Mouse (Mus musculus) embryonic facial prominence, embryonic 11.5 days (tissue): ENCODE measurements around the gene D7Ertd443e. TPM values are rescaled to one million over a fixed set of nuclear protein-coding genes. Genes with fewer than 3 reads are reported as not detected.

ENCODE experiments used
- ATAC-seq: fragments of 200-750 bp; cut with Nextera tagmentation; replicated peaks from 2 replicates; pipeline ENCODE4 v1.8.0; 2017; ENCODE audit warnings: low read depth; ENCODE audit not compliant: insufficient number of reproducible peaks, low FRiP score, low TSS enrichment
- DNase-seq: peaks from one replicate; pipeline ENCODE4 v3.0.0-alpha.2; 2015; ENCODE audit warnings: low spot score
- H3K27ac ChIP-seq: fragments of 300-500 bp; sonication (generic); replicated peaks from 2 replicates; pipeline ENCODE4 v1.5.1; 2014; ENCODE audit warnings: mild to moderate bottlenecking, low read depth, low read length, control low read depth
- H3K27me3 ChIP-seq: fragments of 300-500 bp; sonication (generic); 2 replicates; pipeline ENCODE4 v1.6.1; 2014; ENCODE audit warnings: mild to moderate bottlenecking, low read length, moderate library complexity, mixed read lengths; ENCODE audit not compliant: control insufficient read depth, insufficient read depth
- H3K36me3 ChIP-seq: fragments of 300-500 bp; sonication (generic); replicated peaks from 2 replicates; pipeline ENCODE4 v1.6.1; 2014; ENCODE audit warnings: low read depth, mild to moderate bottlenecking, low read length, moderate library complexity, mixed read lengths; ENCODE audit not compliant: control insufficient read depth, insufficient read depth
- H3K4me1 ChIP-seq: fragments of 300-500 bp; sonication (generic); 2 replicates; pipeline ENCODE4 v1.6.1; 2014; ENCODE audit warnings: low read length, mixed read lengths; ENCODE audit not compliant: control insufficient read depth, insufficient read depth
- H3K4me2 ChIP-seq: fragments of 300-500 bp; sonication (generic); 2 replicates; pipeline ENCODE4 v1.6.1; 2014; ENCODE audit warnings: low read depth, mild to moderate bottlenecking, control low read depth, low read length, moderate library complexity
- H3K4me3 ChIP-seq: fragments of 300-500 bp; sonication (generic); 2 replicates; pipeline ENCODE4 v1.5.1; 2014; ENCODE audit warnings: low read depth, low read length, control low read depth
- H3K9ac ChIP-seq: fragments of 300-500 bp; sonication (generic); replicated peaks from 2 replicates; pipeline ENCODE4 v1.6.1; 2014; ENCODE audit warnings: mild to moderate bottlenecking, control low read depth, low read length
- H3K9me3 ChIP-seq: fragments of 300-500 bp; sonication (generic); replicated peaks from 2 replicates; pipeline ENCODE4 v1.6.1; 2016; ENCODE audit warnings: mild to moderate bottlenecking, low read length, inconsistent platforms, mixed read lengths; ENCODE audit not compliant: control insufficient read depth
- WGBS: fragments of 180-500 bp; shearing (Covaris S2); extraction: QIAGEN DNeasy Blood & Tissue Kit; methylation state at CpG from one replicate; pipeline ENCODE4 v1.1.7; 2014; 5-methylcytosine and 5-hydroxymethylcytosine counted together
- polyA plus RNA-seq: library from polyadenylated mRNA; unstranded; fragments of >200 nt; fragmentation: Nextera tagmentation; extraction: Ambion mirVana; gene quantifications from 2 replicates; pipeline ENCODE4 v1.2.1, GENCODE M21; 2014

D7Ertd443e gene
- polyA plus RNA-seq, 1 experiment from 2014 or later, result 0.07 TPM

DNA sequence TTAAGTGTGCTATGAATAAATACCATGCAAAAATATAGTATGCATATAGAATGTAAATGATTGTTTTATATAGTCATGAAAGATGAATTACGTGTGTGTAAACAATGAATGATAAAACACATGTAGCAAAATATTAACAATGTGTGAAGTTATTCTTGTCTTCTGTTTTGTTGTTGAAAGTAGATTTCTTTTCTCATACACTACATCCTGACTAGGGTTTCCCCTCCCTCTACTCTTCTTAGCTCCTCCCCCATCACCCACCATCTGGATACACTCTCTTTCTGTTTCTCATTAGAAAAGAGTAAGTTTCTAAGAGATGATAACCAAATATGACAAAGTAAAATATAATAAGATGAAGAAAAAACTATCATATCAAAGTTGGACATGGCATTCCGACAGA is 137.4 kb downstream of the D7Ertd443e start:
- ATAC-seq, result no peak
- Histone ChIP-seq H3K4me2 (no peak overlapping the region), H3K27me3 (no peaks in the 10 kb centered on the region), H3K36me3 (no peaks in the 10 kb centered on the region), H3K9ac (no peak overlapping the region), H3K4me1 (no peaks in the 10 kb centered on the region), H3K27ac (no peak overlapping the region), H3K4me3 (no peak overlapping the region), H3K9me3 (no peaks in the 10 kb centered on the region)
- 83% methylated on average over 2 of the region's 2 CpGs for WGBS
- no peak for DNase-seq

DNA sequence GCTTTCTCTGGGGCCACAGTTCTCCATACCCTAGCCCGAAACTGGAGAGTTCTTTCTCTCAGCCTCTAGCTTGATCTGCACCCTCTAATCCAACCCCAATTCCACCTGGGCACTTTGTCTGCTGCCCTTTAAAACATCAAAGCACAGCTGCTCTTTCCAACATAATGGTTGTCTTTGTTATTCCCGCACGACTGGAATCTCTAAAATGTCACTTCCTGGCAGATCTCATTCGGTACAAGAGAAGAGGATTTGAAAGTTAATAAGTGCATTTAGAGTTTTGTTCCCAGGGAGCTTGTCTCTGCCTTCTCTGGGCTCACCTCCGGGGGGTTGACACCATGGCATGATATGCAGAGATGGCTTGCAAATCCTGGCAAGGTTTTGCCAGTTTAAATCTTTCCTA is 138.8 kb downstream of the D7Ertd443e start:
- 26% methylated on average over 5 of the region's 5 CpGs for WGBS
- DNase-seq (peak; percentile 9), ATAC-seq (no peak)
- Histone ChIP-seq H3K4me1 (no peaks in the 10 kb centered on the region), H3K27me3 (no peaks in the 10 kb centered on the region), H3K4me2 (no peak overlapping the region), H3K9me3 (no peaks in the 10 kb centered on the region), H3K4me3 (no peak overlapping the region), H3K27ac (no peak overlapping the region), H3K9ac (no peak overlapping the region), H3K36me3 (no peaks in the 10 kb centered on the region)

GRCm38 (mm10) chr7:134242773-134243172 is 142.7 kb downstream of the D7Ertd443e start:
- 63% methylated on average over 1 of the region's 1 CpGs for WGBS

GRCm38 (mm10) chr7:134241212-134241611 is 144.2 kb downstream of the D7Ertd443e start:
- Histone ChIP-seq H3K4me2 (no peak overlapping the region), H3K27me3 (no peaks in the 10 kb centered on the region), H3K4me3 (no peak overlapping the region), H3K36me3 (no peaks in the 10 kb centered on the region), H3K4me1 (no peaks in the 10 kb centered on the region), H3K9me3 (no peaks in the 10 kb centered on the region), H3K27ac (no peak overlapping the region), H3K9ac (no peak overlapping the region)
- WGBS, result 83% methylated on average over 4 of the region's 4 CpGs
- ATAC-seq (no peak), DNase-seq (no peak)

More at GRCm38 (mm10) chr7:134242773-134243172, 142.7 kb downstream of the D7Ertd443e start:
- ATAC-seq (no peak), DNase-seq (no peak)
- Histone ChIP-seq H3K36me3 (no peaks in the 10 kb centered on the region), H3K4me3 (no peak overlapping the region), H3K27ac (no peak overlapping the region), H3K4me2 (no peak overlapping the region), H3K27me3 (no peaks in the 10 kb centered on the region), H3K9me3 (no peaks in the 10 kb centered on the region), H3K4me1 (no peaks in the 10 kb centered on the region), H3K9ac (no peak overlapping the region)

GRCm38 (mm10) chr7:134240579-134240978 is 144.9 kb downstream of the D7Ertd443e start:
- Histone ChIP-seq H3K9ac (no peak overlapping the region), H3K27ac (no peak overlapping the region), H3K27me3 (no peaks in the 10 kb centered on the region), H3K9me3 (no peaks in the 10 kb centered on the region), H3K36me3 (no peaks in the 10 kb centered on the region), H3K4me2 (no peak overlapping the region), H3K4me3 (no peak overlapping the region), H3K4me1 (no peaks in the 10 kb centered on the region)
- 78% methylated on average over 1 of the region's 1 CpGs for WGBS
- ATAC-seq, result no peak
- DNase-seq, result no peak

- DNase-seq (no peak), ATAC-seq (no peak)
- Histone ChIP-seq H3K4me3 (no peak overlapping the region), H3K36me3 (no peaks in the 10 kb centered on the region), H3K9me3 (no peaks in the 10 kb centered on the region), H3K4me2 (no peak overlapping the region), H3K27ac (no peak overlapping the region), H3K4me1 (no peaks in the 10 kb centered on the region), H3K9ac (no peak overlapping the region), H3K27me3 (no peaks in the 10 kb centered on the region)
- 93% methylated on average over 3 of the region's 3 CpGs for WGBS
Measured at GRCm38 (mm10) chr7:134238863-134239262, 146.6 kb downstream of the D7Ertd443e start.

- Histone ChIP-seq H3K4me1 (no peaks in the 10 kb centered on the region), H3K9me3 (no peaks in the 10 kb centered on the region)
- DNase-seq, result no peak
Measured at GRCm38 (mm10) chr7:134237356-134237755, 148.1 kb downstream of the D7Ertd443e start.

DNA sequence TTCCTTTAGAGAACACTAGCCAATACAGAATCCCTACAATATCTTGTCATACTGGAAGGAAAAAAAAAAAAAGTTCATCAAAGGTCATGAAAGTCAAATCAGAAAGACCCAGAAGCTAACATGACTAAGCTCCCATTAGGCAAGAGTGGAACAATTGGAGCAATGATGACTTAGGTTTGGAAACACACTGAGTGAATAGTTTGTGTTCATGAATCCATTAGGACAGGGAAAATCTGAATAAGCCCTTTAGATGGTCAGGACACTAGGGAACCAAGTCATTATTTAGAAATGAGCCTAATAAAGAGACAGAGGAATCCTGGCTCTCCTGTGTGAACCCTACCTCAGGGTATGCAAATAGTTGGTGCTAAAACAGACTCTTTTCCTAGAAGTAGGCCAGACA is 148.7 kb downstream of the D7Ertd443e start:
- Histone ChIP-seq H3K9ac (no peak overlapping the region), H3K27ac (no peak overlapping the region), H3K36me3 (no peaks in the 10 kb centered on the region), H3K4me3 (no peak overlapping the region), H3K4me1 (no peaks in the 10 kb centered on the region), H3K9me3 (no peaks in the 10 kb centered on the region), H3K4me2 (no peak overlapping the region), H3K27me3 (no peaks in the 10 kb centered on the region)
- ATAC-seq (no peak), DNase-seq (no peak)

More at GRCm38 (mm10) chr7:134237356-134237755, 148.1 kb downstream of the D7Ertd443e start:
- Histone ChIP-seq H3K36me3 (no peaks in the 10 kb centered on the region), H3K27me3 (no peaks in the 10 kb centered on the region), H3K4me2 (no peak overlapping the region), H3K27ac (no peak overlapping the region), H3K9ac (no peak overlapping the region), H3K4me3 (no peak overlapping the region)
- no peak for ATAC-seq
- WGBS, result 74% methylated on average over 2 of the region's 2 CpGs
